Mouse (Mus musculus): ENCODE results near the gene Wscd2.
"Not testable (repeated sequence)": the region's sequence is repeated elsewhere in the genome, so short reads cannot be mapped to it uniquely, and the experiment has no call there.

The Wscd2 gene

GRCm38 (mm10) chr5:113580801-113581200, 90.7 kb downstream of the Wscd2 start:
- DNase-seq (ENCODE audit: low read depth, low spot score) = no peak

- DNase-seq (ENCODE audit: low read depth, low spot score) = no peak
Measured at GRCm38 (mm10) chr5:113583424-113584162, 93.5 kb downstream of the Wscd2 start.

GRCm38 (mm10) chr5:113584439-113584838, 94.3 kb downstream of the Wscd2 start:
- no peak for DNase-seq (ENCODE audit: low read depth, low spot score)

GRCm38 (mm10) chr5:113585619-113586457, 95.7 kb downstream of the Wscd2 start:
- not testable (repeated sequence) for DNase-seq (ENCODE audit: low read depth, low spot score)

GRCm38 (mm10) chr5:113586458-113586849, 96.3 kb downstream of the Wscd2 start:
- not testable (repeated sequence) for DNase-seq (ENCODE audit: low read depth, low spot score)

- DNase-seq (ENCODE audit: low read depth, low spot score) = no peak
Measured at GRCm38 (mm10) chr5:113590010-113590640, 100.0 kb downstream of the Wscd2 start.

GRCm38 (mm10) chr5:113591166-113591565, 101.0 kb downstream of the Wscd2 start:
- no peak for DNase-seq (ENCODE audit: low read depth, low spot score)

- DNase-seq (ENCODE audit: low read depth, low spot score) = peak; percentile 73
Measured at GRCm38 (mm10) chr5:113591751-113592230, 101.7 kb downstream of the Wscd2 start.

GRCm38 (mm10) chr5:113593911-113594705, 104.0 kb downstream of the Wscd2 start:
- DNase-seq (ENCODE audit: low read depth, low spot score) = no peak

- no peak for DNase-seq (ENCODE audit: low read depth, low spot score)
Measured at GRCm38 (mm10) chr5:113596252-113596651, 106.1 kb downstream of the Wscd2 start.

- DNase-seq (ENCODE audit: low read depth, low spot score) = no peak
Measured at GRCm38 (mm10) chr5:113596780-113597353, 106.7 kb downstream of the Wscd2 start.

GRCm38 (mm10) chr5:113600181-113600580, 110.0 kb downstream of the Wscd2 start:
- DNase-seq (ENCODE audit: low read depth, low spot score) = no peak

- DNase-seq (ENCODE audit: low read depth, low spot score) = no peak
Measured at GRCm38 (mm10) chr5:113600803-113601202, 110.7 kb downstream of the Wscd2 start.

- no peak for DNase-seq (ENCODE audit: low read depth, low spot score)
Measured at GRCm38 (mm10) chr5:113603471-113603870, 113.3 kb downstream of the Wscd2 start.

GRCm38 (mm10) chr5:113604758-113605157, 114.6 kb downstream of the Wscd2 start:
- no peak for DNase-seq (ENCODE audit: low read depth, low spot score)

GRCm38 (mm10) chr5:113606121-113606520, 116.0 kb downstream of the Wscd2 start:
- no peak for DNase-seq (ENCODE audit: low read depth, low spot score)

GRCm38 (mm10) chr5:113606961-113607785, 117.0 kb downstream of the Wscd2 start:
- DNase-seq (ENCODE audit: low read depth, low spot score) = no peak

GRCm38 (mm10) chr5:113607941-113608431, 117.9 kb downstream of the Wscd2 start:
- DNase-seq (ENCODE audit: low read depth, low spot score) = peak; percentile 55

GRCm38 (mm10) chr5:113608511-113608910, 118.4 kb downstream of the Wscd2 start:
- no peak for DNase-seq (ENCODE audit: low read depth, low spot score)

- no peak for DNase-seq (ENCODE audit: low read depth, low spot score)
Measured at GRCm38 (mm10) chr5:113609891-113610290, 119.8 kb downstream of the Wscd2 start.

All from mesoderm, embryonic 11.5 days (tissue).